Mouse (Mus musculus) midbrain, embryonic 12.5 days (tissue): Measurements from ENCODE around the gene Cish. TPM values are rescaled to one million over a fixed set of nuclear protein-coding genes. Genes with fewer than 3 reads are reported as not detected.

ENCODE experiments used
- ATAC-seq: fragments of 200-750 bp; cut with Nextera tagmentation; 2 replicates; pipeline ENCODE4 v1.8.0; 2017; ENCODE audit warnings: low read depth, moderate TSS enrichment, moderate library complexity; ENCODE audit not compliant: low FRiP score
- H3K27ac ChIP-seq: fragments of 300-500 bp; sonication (generic); replicated peaks from 2 replicates; pipeline ENCODE4 v1.5.1; 2016; ENCODE audit warnings: mild to moderate bottlenecking
- H3K27me3 ChIP-seq: fragments of 300-500 bp; sonication (generic); 2 replicates; pipeline ENCODE4 v1.6.1; 2016; ENCODE audit warnings: mild to moderate bottlenecking
- H3K36me3 ChIP-seq: fragments of 300-500 bp; sonication (generic); 2 replicates; pipeline ENCODE4 v1.6.1; 2016
- H3K4me1 ChIP-seq: fragments of 300-500 bp; sonication (generic); 2 replicates; pipeline ENCODE4 v1.6.1; 2016
- H3K4me2 ChIP-seq: fragments of 300-500 bp; sonication (generic); replicated peaks from 2 replicates; pipeline ENCODE4 v1.6.1; 2016; ENCODE audit warnings: mild to moderate bottlenecking, moderate library complexity
- H3K4me3 ChIP-seq: fragments of 300-500 bp; sonication (generic); 2 replicates; pipeline ENCODE4 v1.5.1; 2016; ENCODE audit warnings: mild to moderate bottlenecking
- H3K9ac ChIP-seq: fragments of 300-500 bp; sonication (generic); replicated peaks from 2 replicates; pipeline ENCODE4 v1.6.1; 2016; ENCODE audit warnings: mild to moderate bottlenecking, moderate library complexity
- H3K9me3 ChIP-seq: fragments of 300-500 bp; sonication (generic); 2 replicates; pipeline ENCODE4 v1.6.1; 2016; ENCODE audit warnings: mild to moderate bottlenecking
- WGBS: fragments of 180-500 bp; shearing (Covaris S2); methylation state at CpG from one replicate; pipeline ENCODE4 v1.1.7; 2016; 5-methylcytosine and 5-hydroxymethylcytosine counted together
- polyA plus RNA-seq: library from polyadenylated mRNA; unstranded; fragments of >200 nt; fragmentation: Nextera tagmentation; extraction: Ambion mirVana; gene quantifications from 2 replicates; pipeline ENCODE4 v1.2.1, GENCODE M21; 2016

Cish gene
- polyA plus RNA-seq, 1 experiment from 2014 or later = 6.8 TPM

GRCm38 (mm10) chr9:107334356-107334755, 38.5 kb downstream of the Cish start:
- H3K36me3 ChIP-seq = peaks cover 23% of the 10 kb centered on the region
- H3K27me3 ChIP-seq = no peaks in the 10 kb centered on the region
- no peak for ATAC-seq
- no peak overlapping the region for H3K27ac ChIP-seq
- peaks cover 16% of the 10 kb centered on the region for H3K4me1 ChIP-seq
- H3K9me3 ChIP-seq = no peaks in the 10 kb centered on the region
- no peak overlapping the region for H3K4me2 ChIP-seq
- no peak overlapping the region for H3K9ac ChIP-seq
- WGBS = 85% methylated on average over 6 of the region's 6 CpGs
- H3K4me3 ChIP-seq = no peak overlapping the region

- Histone ChIP-seq H3K4me3 (no peak overlapping the region), H3K27me3 (no peaks in the 10 kb centered on the region), H3K36me3 (peaks cover 18% of the 10 kb centered on the region; the same call in 1 of the 2 replicates), H3K9me3 (no peaks in the 10 kb centered on the region), H3K4me1 (peaks cover 22% of the 10 kb centered on the region), H3K4me2 (no peak overlapping the region), H3K9ac (no peak overlapping the region), H3K27ac (no peak overlapping the region)
- no peak for ATAC-seq
- WGBS = 89% methylated on average over 5 of the region's 5 CpGs
Measured at GRCm38 (mm10) chr9:107335046-107335445, 39.2 kb downstream of the Cish start.

- H3K4me2 ChIP-seq = no peak overlapping the region
- no peaks in the 10 kb centered on the region for H3K9me3 ChIP-seq
- H3K4me1 ChIP-seq = peaks cover 26% of the 10 kb centered on the region
- 0 out of 2 replicates have a peak, but pooled peaks cover under 1% of the 10 kb centered on the region for H3K27me3 ChIP-seq
- H3K36me3 ChIP-seq = peaks cover 18% of the 10 kb centered on the region; the same call in 1 of the 2 replicates
- H3K27ac ChIP-seq = no peak overlapping the region
- WGBS = 12% methylated on average over 5 of the region's 5 CpGs
- no peak for ATAC-seq
- no peak overlapping the region for H3K4me3 ChIP-seq
- no peak overlapping the region for H3K9ac ChIP-seq
Measured at GRCm38 (mm10) chr9:107335909-107336308, 40.1 kb downstream of the Cish start.

- H3K4me3 ChIP-seq = no peak overlapping the region
- 90% methylated on average over 6 of the region's 6 CpGs for WGBS
Measured at GRCm38 (mm10) chr9:107336386-107336785, 40.6 kb downstream of the Cish start.

GRCm38 (mm10) chr9:107338172-107338883, 42.5 kb downstream of the Cish start, which contains the start of gene Hemk1:
TSS of gene Hemk1 (minus strand) at chr9:107338350.
- H3K4me3 ChIP-seq = peak within 1 kb of the TSS; percentile 61
- H3K9me3 ChIP-seq = no peaks in the 10 kb centered on the region
- H3K27ac ChIP-seq = peak within 1 kb of the TSS; percentile 76
- peak; percentile 71 for ATAC-seq
- H3K27me3 ChIP-seq = peaks cover 21% of the 10 kb centered on the region
- H3K4me1 ChIP-seq = peaks cover 30% of the 10 kb centered on the region
- H3K4me2 ChIP-seq = peak within 1 kb of the TSS; percentile 93
- peak within 1 kb of the TSS; percentile 74 for H3K9ac ChIP-seq
- 0 out of 2 replicates have a peak, but pooled peaks cover 7% of the 10 kb centered on the region for H3K36me3 ChIP-seq
- WGBS = 4% methylated on average over 30 of the region's 30 CpGs

More at GRCm38 (mm10) chr9:107336386-107336785, 40.6 kb downstream of the Cish start:
- no peak overlapping the region for H3K4me2 ChIP-seq
- H3K36me3 ChIP-seq = peaks cover 18% of the 10 kb centered on the region; the same call in 1 of the 2 replicates
- no peak overlapping the region for H3K27ac ChIP-seq
- peaks cover 30% of the 10 kb centered on the region for H3K4me1 ChIP-seq
- no peaks in the 10 kb centered on the region for H3K9me3 ChIP-seq
- no peak overlapping the region for H3K9ac ChIP-seq
- peaks cover 5% of the 10 kb centered on the region for H3K27me3 ChIP-seq
- ATAC-seq = no peak

- ATAC-seq = peak; percentile 93
- H3K4me2 ChIP-seq = peak within 1 kb of the TSS; percentile 76
- no peaks in the 10 kb centered on the region for H3K9me3 ChIP-seq
- peak within 1 kb of the TSS; percentile 70 for H3K4me3 ChIP-seq
- H3K27me3 ChIP-seq = peaks cover 21% of the 10 kb centered on the region
- H3K9ac ChIP-seq = peak within 1 kb of the TSS; percentile 75
- WGBS = under 1% methylated on average over 33 of the region's 34 CpGs
- peaks cover 30% of the 10 kb centered on the region for H3K4me1 ChIP-seq
- H3K36me3 ChIP-seq = no peaks in the 10 kb centered on the region
- H3K27ac ChIP-seq = peak within 1 kb of the TSS; percentile 52
Measured at GRCm38 (mm10) chr9:107340267-107340859, 44.5 kb downstream of the Cish start, which contains the start of gene 6430571L13Rik. TSS of gene 6430571L13Rik (plus strand) at chr9:107340602.

- no peak for ATAC-seq
- peak overlapping the region; percentile 75 for H3K9ac ChIP-seq
Measured at GRCm38 (mm10) chr9:107340911-107341645, 45.3 kb downstream of the Cish start.

GRCm38 (mm10) chr9:107342201-107342709, 46.4 kb downstream of the Cish start:
- Histone ChIP-seq H3K4me1 (peaks cover 30% of the 10 kb centered on the region), H3K36me3 (no peaks in the 10 kb centered on the region)
- 88% methylated on average over 11 of the region's 11 CpGs for WGBS

More at GRCm38 (mm10) chr9:107340911-107341645, 45.3 kb downstream of the Cish start:
- Histone ChIP-seq H3K4me1 (peaks cover 30% of the 10 kb centered on the region), H3K36me3 (no peaks in the 10 kb centered on the region), H3K27me3 (peaks cover 21% of the 10 kb centered on the region), H3K4me3 (peak overlapping the region; percentile 70), H3K4me2 (peak overlapping the region; percentile 76), H3K9me3 (no peaks in the 10 kb centered on the region), H3K27ac (peak overlapping the region; percentile 52)
- WGBS = 58% methylated on average over 12 of the region's 12 CpGs

GRCm38 (mm10) chr9:107343146-107343943, 47.5 kb downstream of the Cish start:
- no peak for ATAC-seq
- Histone ChIP-seq H3K36me3 (no peaks in the 10 kb centered on the region), H3K27ac (no peak overlapping the region), H3K4me3 (no peak overlapping the region), H3K27me3 (peaks cover 21% of the 10 kb centered on the region), H3K9ac (no peak overlapping the region), H3K4me2 (no peak overlapping the region), H3K9me3 (no peaks in the 10 kb centered on the region), H3K4me1 (peaks cover 24% of the 10 kb centered on the region)
- 79% methylated on average over 8 of the region's 8 CpGs for WGBS

More at GRCm38 (mm10) chr9:107342201-107342709, 46.4 kb downstream of the Cish start:
- Histone ChIP-seq H3K9me3 (no peaks in the 10 kb centered on the region), H3K4me2 (no peak overlapping the region), H3K9ac (no peak overlapping the region), H3K27ac (no peak overlapping the region), H3K4me3 (no peak overlapping the region), H3K27me3 (peaks cover 21% of the 10 kb centered on the region)
- no peak for ATAC-seq

GRCm38 (mm10) chr9:107344027-107344426, 48.2 kb downstream of the Cish start:
- Histone ChIP-seq H3K4me3 (no peak overlapping the region), H3K4me1 (peaks cover 17% of the 10 kb centered on the region), H3K9ac (no peak overlapping the region), H3K27ac (no peak overlapping the region), H3K27me3 (peaks cover 21% of the 10 kb centered on the region), H3K4me2 (no peak overlapping the region), H3K36me3 (no peaks in the 10 kb centered on the region), H3K9me3 (no peaks in the 10 kb centered on the region)
- no peak for ATAC-seq
- WGBS = 65% methylated on average over 6 of the region's 6 CpGs

- Histone ChIP-seq H3K4me1 (peaks cover 2% of the 10 kb centered on the region), H3K4me2 (no peak overlapping the region), H3K27ac (no peak overlapping the region), H3K36me3 (no peaks in the 10 kb centered on the region), H3K4me3 (no peak overlapping the region), H3K27me3 (peaks cover 19% of the 10 kb centered on the region), H3K9me3 (no peaks in the 10 kb centered on the region), H3K9ac (no peak overlapping the region)
- no peak for ATAC-seq
- 93% methylated on average over 8 of the region's 8 CpGs for WGBS
Measured at GRCm38 (mm10) chr9:107346081-107346480, 50.3 kb downstream of the Cish start.
